Mouse (Mus musculus) ES-Bruce4 (cell line): ENCODE data around the gene Agbl4.

Experiments
- CTCF ChIP-seq: IDR thresholded peaks from one replicate; pipeline ENCODE4 v1.8.1; 2011; ENCODE audit warnings: low read depth, low read length
- POLR2A ChIP-seq: IDR thresholded peaks from one replicate; pipeline ENCODE4 v1.8.1; 2011; ENCODE audit warnings: low read length; ENCODE audit not compliant: insufficient read depth

DNA sequence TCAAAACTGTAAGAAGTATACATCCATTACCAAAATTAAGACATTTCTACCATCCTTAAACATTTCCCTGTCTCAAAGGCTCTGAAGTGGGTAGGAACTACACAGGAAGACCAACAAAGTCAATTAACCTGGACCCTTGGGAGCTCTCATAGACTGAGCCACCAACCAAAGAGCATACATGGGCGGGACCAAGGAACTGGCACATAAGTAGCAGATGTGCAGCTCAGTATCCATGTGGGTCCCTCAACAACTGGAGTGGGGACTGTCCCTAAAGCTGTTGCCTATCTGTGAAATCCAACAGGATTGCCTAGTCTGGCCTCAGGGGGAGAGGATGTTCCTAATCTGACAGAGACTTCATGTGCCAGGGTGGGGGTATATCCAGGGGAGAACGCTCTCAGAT lies 265.5 kb downstream of the Agbl4 start:
- no peak for TF ChIP-seq CTCF
- no peak for TF ChIP-seq POLR2A
